Mouse (Mus musculus) heart, postnatal 0 days (tissue): ENCODE data around the gene Myo10. TPM values are rescaled to one million over a fixed set of nuclear protein-coding genes. Genes with fewer than 3 reads are reported as not detected.

ENCODE experiments used
- ATAC-seq: fragments of 200-750 bp; cut with Nextera tagmentation; 2 replicates; pipeline ENCODE4 v1.8.0; 2017; ENCODE audit warnings: low read depth, moderate number of reproducible peaks, moderate library complexity; ENCODE audit not compliant: insufficient read depth
- DNase-seq: peaks from one replicate; pipeline ENCODE4 v3.0.0-alpha.2; 2016; ENCODE audit warnings: low spot score
- H3K27ac ChIP-seq: fragments of 300-500 bp; sonication (generic); 2 replicates; pipeline ENCODE4 v1.5.1; 2014; ENCODE audit warnings: low read depth, mild to moderate bottlenecking
- H3K27me3 ChIP-seq: fragments of 300-500 bp; sonication (generic); 2 replicates; pipeline ENCODE4 v1.6.1; 2014; ENCODE audit warnings: low read length, mixed read lengths; ENCODE audit not compliant: control insufficient read depth, insufficient read depth
- H3K36me3 ChIP-seq: fragments of 300-500 bp; sonication (generic); replicated peaks from 2 replicates; pipeline ENCODE4 v1.6.1; 2014; ENCODE audit warnings: low read length, mixed read lengths; ENCODE audit not compliant: control insufficient read depth, insufficient read depth
- H3K4me1 ChIP-seq: fragments of 300-500 bp; sonication (generic); 2 replicates; pipeline ENCODE4 v1.6.1; 2014; ENCODE audit warnings: antibody characterized with exemption; ENCODE audit not compliant: control insufficient read depth, insufficient read depth
- H3K4me2 ChIP-seq: fragments of 300-500 bp; sonication (generic); 2 replicates; pipeline ENCODE4 v1.6.1; 2014; ENCODE audit warnings: low read depth, mild to moderate bottlenecking, low read length, moderate library complexity
- H3K4me3 ChIP-seq: fragments of 300-500 bp; sonication (generic); 2 replicates; pipeline ENCODE4 v1.5.1; 2014; ENCODE audit warnings: low read depth, low read length
- H3K9ac ChIP-seq: fragments of 300-500 bp; sonication (generic); replicated peaks from 2 replicates; pipeline ENCODE4 v1.6.1; 2014; ENCODE audit warnings: low read depth, low read length, mixed read lengths
- H3K9me3 ChIP-seq: fragments of 300-500 bp; sonication (generic); replicated peaks from 2 replicates; pipeline ENCODE4 v1.6.1; 2016; ENCODE audit warnings: low read length; ENCODE audit not compliant: control insufficient read depth
- CTCF ChIP-seq: IDR thresholded peaks from 2 replicates; pipeline ENCODE4 v1.5.1; 2016; ENCODE audit warnings: antibody characterized with exemption, control low read depth, low read depth
- EP300 ChIP-seq: IDR thresholded peaks from 2 replicates; pipeline ENCODE4 v1.6.1; 2016; ENCODE audit warnings: antibody characterized with exemption, low read depth
- WGBS: fragments of 180-500 bp; shearing (Covaris S2); extraction: QIAGEN DNeasy Blood & Tissue Kit; methylation state at CpG from one replicate; pipeline ENCODE4 v1.1.7; 2014; 5-methylcytosine and 5-hydroxymethylcytosine counted together
- polyA plus RNA-seq: library from polyadenylated mRNA; unstranded; fragments of >200 nt; fragmentation: Nextera tagmentation; extraction: Ambion mirVana; gene quantifications from 2 replicates; pipeline ENCODE4 v1.2.1, GENCODE M21; 2015
- total RNA-seq: library from RNA; depleted of rRNA; stranded (reverse); fragments of >200 nt; gene quantifications from 2 replicates; pipeline ENCODE4 v1.2.3, GENCODE M21; 2014; ENCODE audit warnings: low replicate concordance

Gene Myo10
- total and polyA plus RNA-seq, 2 experiments from 2014 or later: 6.2 to 7.6 TPM

- ATAC-seq (no peak), DNase-seq (no peak)
- Histone ChIP-seq H3K27me3 (no peaks in the 10 kb centered on the region), H3K4me2 (no peak overlapping the region), H3K36me3 (no peaks in the 10 kb centered on the region), H3K27ac (no peak overlapping the region), H3K9ac (no peak overlapping the region), H3K4me3 (no peak overlapping the region), H3K9me3 (no peaks in the 10 kb centered on the region), H3K4me1 (no peaks in the 10 kb centered on the region)
- TF ChIP-seq EP300 (no peak), CTCF (no peak)
- 72% methylated on average over 5 of the region's 5 CpGs for WGBS
Measured at GRCm38 (mm10) chr15:25589916-25590315, 32.4 kb upstream of the Myo10 start.

GRCm38 (mm10) chr15:25590891-25591290 lies 31.4 kb upstream of the Myo10 start:
- H3K36me3 ChIP-seq: no peaks in the 10 kb centered on the region
- H3K9me3 ChIP-seq: no peaks in the 10 kb centered on the region
- 84% methylated on average over 7 of the region's 7 CpGs for WGBS
- no peak for DNase-seq
- no peak overlapping the region for H3K4me2 ChIP-seq
- H3K27me3 ChIP-seq: no peaks in the 10 kb centered on the region
- ATAC-seq: no peak
- H3K4me1 ChIP-seq: no peaks in the 10 kb centered on the region
- H3K9ac ChIP-seq: no peak overlapping the region
- no peak overlapping the region for H3K27ac ChIP-seq
- no peak overlapping the region for H3K4me3 ChIP-seq
- TF ChIP-seq EP300 (no peak), CTCF (no peak)

- TF ChIP-seq CTCF: no peak
- no peak for TF ChIP-seq EP300
- 50% methylated on average over 4 of the region's 4 CpGs for WGBS
- ATAC-seq (no peak), DNase-seq (no peak)
- no peaks in the 10 kb centered on the region for H3K4me1 ChIP-seq
- no peak overlapping the region for H3K4me2 ChIP-seq
- no peak overlapping the region for H3K27ac ChIP-seq
- H3K9me3 ChIP-seq: no peaks in the 10 kb centered on the region
- H3K4me3 ChIP-seq: no peak overlapping the region
- H3K9ac ChIP-seq: no peak overlapping the region
- no peaks in the 10 kb centered on the region for H3K36me3 ChIP-seq
- H3K27me3 ChIP-seq: no peaks in the 10 kb centered on the region
Measured at GRCm38 (mm10) chr15:25591964-25592363, 30.4 kb upstream of the Myo10 start.

- H3K9ac ChIP-seq: no peak overlapping the region
- no peaks in the 10 kb centered on the region for H3K36me3 ChIP-seq
- DNase-seq: no peak
- no peak overlapping the region for H3K4me3 ChIP-seq
- H3K4me1 ChIP-seq: no peaks in the 10 kb centered on the region
- no peak overlapping the region for H3K27ac ChIP-seq
- ATAC-seq: no peak
- no peak overlapping the region for H3K4me2 ChIP-seq
- H3K27me3 ChIP-seq: no peaks in the 10 kb centered on the region
- H3K9me3 ChIP-seq: no peaks in the 10 kb centered on the region
- TF ChIP-seq CTCF: no peak
- no peak for TF ChIP-seq EP300
- WGBS: 74% methylated on average over 7 of the region's 7 CpGs
Measured at GRCm38 (mm10) chr15:25593469-25594150, 28.7 kb upstream of the Myo10 start.

GRCm38 (mm10) chr15:25598313-25598712 lies 24.0 kb upstream of the Myo10 start:
- no peak overlapping the region for H3K4me3 ChIP-seq
- 86% methylated on average over 5 of the region's 5 CpGs for WGBS
- H3K9me3 ChIP-seq: no peaks in the 10 kb centered on the region
- H3K27me3 ChIP-seq: no peaks in the 10 kb centered on the region
- H3K4me2 ChIP-seq: no peak overlapping the region
- TF ChIP-seq CTCF (no peak), EP300 (no peak)
- H3K9ac ChIP-seq: no peak overlapping the region
- H3K36me3 ChIP-seq: no peaks in the 10 kb centered on the region
- ATAC-seq: no peak
- no peak for DNase-seq
- no peak overlapping the region for H3K27ac ChIP-seq
- H3K4me1 ChIP-seq: no peaks in the 10 kb centered on the region

- no peaks in the 10 kb centered on the region for H3K27me3 ChIP-seq
- H3K9ac ChIP-seq: no peak overlapping the region
- H3K9me3 ChIP-seq: no peaks in the 10 kb centered on the region
- H3K4me3 ChIP-seq: no peak overlapping the region
- no peak overlapping the region for H3K27ac ChIP-seq
- no peak overlapping the region for H3K4me2 ChIP-seq
- ATAC-seq: no peak
- H3K4me1 ChIP-seq: no peaks in the 10 kb centered on the region
- no peak for TF ChIP-seq EP300
- TF ChIP-seq CTCF: no peak
- no peak for DNase-seq
- no peaks in the 10 kb centered on the region for H3K36me3 ChIP-seq
- WGBS: 64% methylated on average over 8 of the region's 8 CpGs
Measured at GRCm38 (mm10) chr15:25602306-25602705, 20.0 kb upstream of the Myo10 start.
